Mouse (Mus musculus) liver, embryonic 12.5 days (tissue): ENCODE measurements around the gene A230050P20Rik. TPM values are rescaled to one million over a fixed set of nuclear protein-coding genes. Genes with fewer than 3 reads are reported as not detected.

Source experiments
- ATAC-seq: fragments of 200-750 bp; cut with Nextera tagmentation; 2 replicates; pipeline ENCODE4 v1.8.0; 2017; ENCODE audit warnings: moderate number of reproducible peaks, mild to moderate bottlenecking, moderate library complexity
- H3K27ac ChIP-seq: fragments of 300-500 bp; sonication (generic); 2 replicates; pipeline ENCODE4 v1.5.1; 2016; ENCODE audit warnings: mild to moderate bottlenecking
- H3K27me3 ChIP-seq: fragments of 300-500 bp; sonication (generic); replicated peaks from 2 replicates; pipeline ENCODE4 v1.6.1; 2016; ENCODE audit warnings: mild to moderate bottlenecking, moderate library complexity
- H3K36me3 ChIP-seq: fragments of 300-500 bp; sonication (generic); 2 replicates; pipeline ENCODE4 v1.6.1; 2016; ENCODE audit warnings: mild to moderate bottlenecking, moderate library complexity
- H3K4me1 ChIP-seq: fragments of 300-500 bp; sonication (generic); 2 replicates; pipeline ENCODE4 v1.6.1; 2016
- H3K4me2 ChIP-seq: fragments of 300-500 bp; sonication (generic); 2 replicates; pipeline ENCODE4 v1.6.1; 2016; ENCODE audit warnings: mild to moderate bottlenecking, moderate library complexity
- H3K4me3 ChIP-seq: fragments of 300-500 bp; sonication (generic); 2 replicates; pipeline ENCODE4 v1.5.1; 2016; ENCODE audit warnings: mild to moderate bottlenecking, moderate library complexity
- H3K9ac ChIP-seq: fragments of 300-500 bp; sonication (generic); 2 replicates; pipeline ENCODE4 v1.6.1; 2016; ENCODE audit warnings: mild to moderate bottlenecking, moderate library complexity
- H3K9me3 ChIP-seq: fragments of 300-500 bp; sonication (generic); replicated peaks from 2 replicates; pipeline ENCODE4 v1.6.1; 2016; ENCODE audit warnings: mild to moderate bottlenecking, moderate library complexity
- WGBS: fragments of 180-500 bp; shearing (Covaris S2); methylation state at CpG from one replicate; pipeline ENCODE4 v1.1.7; 2016; ENCODE audit not compliant: insufficient replicate concordance; 5-methylcytosine and 5-hydroxymethylcytosine counted together
- polyA plus RNA-seq: library from polyadenylated mRNA; unstranded; fragments of >200 nt; fragmentation: Nextera tagmentation; extraction: Ambion mirVana; gene quantifications from 2 replicates; pipeline ENCODE4 v1.2.1, GENCODE M21; 2016

Gene A230050P20Rik
- polyA plus RNA-seq, 1 experiment from 2014 or later: 7.9 TPM

DNA sequence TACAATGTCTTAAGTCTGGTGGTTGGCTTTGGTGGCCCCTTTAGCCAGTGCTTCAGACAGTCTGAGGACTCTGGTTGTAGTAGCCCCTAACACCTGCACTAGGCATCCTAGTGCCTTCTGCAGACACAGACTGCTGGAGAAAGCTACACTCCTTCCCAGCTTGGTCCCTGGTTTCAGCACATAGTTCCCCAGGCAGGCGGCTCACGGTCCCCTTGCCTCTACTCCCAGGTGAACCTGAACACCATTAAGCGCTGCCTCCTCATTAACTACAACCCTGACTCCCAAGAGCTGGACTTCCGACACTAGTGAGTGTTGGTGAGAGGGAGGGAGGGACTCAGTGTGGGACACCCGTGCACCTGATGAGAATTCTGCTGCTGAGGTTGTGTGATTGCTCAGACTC lies 22.0 kb downstream of the A230050P20Rik start:
- peak overlapping the region; percentile 91 for H3K4me3 ChIP-seq
- H3K4me2 ChIP-seq: peak overlapping the region; percentile 87
- peaks cover 54% of the 10 kb centered on the region for H3K4me1 ChIP-seq
- 86% methylated on average over 5 of the region's 5 CpGs for WGBS
- H3K36me3 ChIP-seq: peaks cover 63% of the 10 kb centered on the region
- no peak for ATAC-seq
- H3K9me3 ChIP-seq: no peaks in the 10 kb centered on the region
- no peaks in the 10 kb centered on the region for H3K27me3 ChIP-seq
- peak overlapping the region; percentile 89 for H3K9ac ChIP-seq
- H3K27ac ChIP-seq: peak overlapping the region; percentile 89

- WGBS: 72% methylated on average over 26 of the region's 26 CpGs
- peaks cover 66% of the 10 kb centered on the region for H3K4me1 ChIP-seq
- no peak overlapping the region for H3K4me3 ChIP-seq
- H3K27me3 ChIP-seq: no peaks in the 10 kb centered on the region
- peaks cover 74% of the 10 kb centered on the region for H3K36me3 ChIP-seq
- ATAC-seq: no peak
- H3K9ac ChIP-seq: no peak overlapping the region
- no peaks in the 10 kb centered on the region for H3K9me3 ChIP-seq
- H3K4me2 ChIP-seq: no peak overlapping the region; the same call in 1 of the 2 replicates
- peak overlapping the region; percentile 89 for H3K27ac ChIP-seq
These were observed 23.1 kb downstream of the A230050P20Rik start for GRCm38 (mm10) chr9:20891339-20892103.

DNA sequence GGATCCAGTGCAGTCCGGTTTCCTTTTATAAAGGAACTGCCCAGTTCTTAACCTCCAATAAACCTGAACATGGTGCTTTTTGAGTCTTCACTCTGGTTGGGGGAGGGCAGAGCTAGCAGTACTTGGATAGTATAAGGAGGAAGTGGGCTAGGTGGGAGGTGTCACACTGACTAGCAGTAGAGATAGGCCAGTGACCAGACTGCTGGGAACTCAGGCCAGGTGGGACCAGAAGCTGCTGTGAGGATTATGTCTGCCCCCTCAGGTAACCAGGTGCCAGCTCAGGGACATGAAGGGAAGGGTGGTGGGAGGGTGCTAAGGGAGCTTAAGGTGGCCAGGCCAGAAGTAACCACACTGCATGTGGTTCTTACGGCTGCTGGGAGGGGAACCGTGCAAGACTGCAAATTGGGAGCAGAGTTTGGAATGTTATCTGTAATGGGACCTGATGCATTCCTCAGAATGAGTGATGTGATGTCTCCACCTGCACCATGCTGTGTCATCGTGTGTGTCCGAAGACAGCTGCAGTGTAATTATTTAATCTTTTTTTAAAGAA lies 23.7 kb downstream of the A230050P20Rik start:
- no peak overlapping the region for H3K4me3 ChIP-seq
- peak overlapping the region; percentile 89 for H3K27ac ChIP-seq
- no peak overlapping the region for H3K4me2 ChIP-seq
- ATAC-seq: no peak
- H3K9me3 ChIP-seq: no peaks in the 10 kb centered on the region
- no peaks in the 10 kb centered on the region for H3K27me3 ChIP-seq
- WGBS: 54% methylated on average over 5 of the region's 5 CpGs
- peaks cover 80% of the 10 kb centered on the region for H3K36me3 ChIP-seq
- no peak overlapping the region for H3K9ac ChIP-seq
- peaks cover 71% of the 10 kb centered on the region for H3K4me1 ChIP-seq

DNA sequence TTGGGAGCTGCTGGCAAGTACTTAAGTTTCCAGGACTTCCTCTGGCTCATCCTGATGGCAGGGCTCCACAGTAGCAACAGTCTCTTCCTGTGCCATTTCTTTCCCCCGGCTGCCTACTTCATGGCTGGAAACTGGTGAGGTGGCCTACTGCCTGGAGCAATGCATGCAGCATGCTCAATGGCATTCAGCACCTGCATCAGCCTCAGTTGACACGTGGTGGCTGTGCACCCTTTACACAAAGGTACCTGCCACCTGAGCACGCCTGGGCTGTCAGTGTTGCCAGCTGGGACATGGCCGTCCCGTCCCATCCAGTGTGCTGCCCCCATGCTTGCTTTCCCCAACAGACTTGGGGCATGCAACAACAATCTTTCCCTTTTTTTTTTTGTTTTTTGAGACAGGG lies 24.6 kb downstream of the A230050P20Rik start:
- Histone ChIP-seq H3K27ac (peak overlapping the region; percentile 59; the same call in 1 of the 2 replicates), H3K4me1 (peaks cover 76% of the 10 kb centered on the region), H3K9me3 (no peaks in the 10 kb centered on the region), H3K4me2 (no peak overlapping the region), H3K9ac (no peak overlapping the region), H3K36me3 (peaks cover 84% of the 10 kb centered on the region), H3K27me3 (no peaks in the 10 kb centered on the region), H3K4me3 (no peak overlapping the region)
- WGBS: 50% methylated on average over 5 of the region's 5 CpGs
- ATAC-seq: no peak

DNA sequence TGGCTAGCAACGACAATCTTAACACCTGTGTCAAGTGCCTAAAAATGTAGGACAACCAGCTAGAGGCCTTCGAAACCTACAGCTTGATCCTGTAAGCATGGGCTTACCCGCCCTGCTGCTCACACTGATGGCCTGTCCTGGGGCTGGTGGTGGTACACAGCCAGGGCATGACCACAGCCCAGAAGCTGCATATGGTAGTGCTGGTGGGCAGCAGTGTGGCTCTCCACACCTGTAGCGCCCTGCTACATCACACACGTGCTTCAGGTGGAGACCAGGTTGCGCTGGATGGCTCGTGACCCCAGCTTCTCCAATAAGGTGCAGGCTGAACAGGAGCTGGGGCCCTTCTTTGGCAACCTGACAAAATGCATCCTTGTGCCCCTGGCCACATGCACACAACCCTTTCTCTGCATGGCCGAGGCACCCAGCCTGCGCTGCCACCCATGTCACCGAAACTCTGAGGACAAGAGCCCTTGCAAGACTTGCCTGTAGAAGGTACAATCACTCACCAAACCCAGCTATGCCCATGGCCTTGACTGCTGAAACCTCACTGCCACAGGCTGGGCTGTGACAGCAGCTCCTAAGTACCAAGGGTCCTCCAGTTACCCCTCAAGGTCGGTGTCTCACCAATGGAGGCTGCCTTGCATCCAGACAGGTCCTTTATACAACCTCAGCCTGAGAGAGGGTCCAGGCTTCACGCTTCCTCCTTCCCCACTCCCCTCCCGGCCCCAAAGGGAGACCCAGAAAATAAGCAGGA lies 25.3 kb downstream of the A230050P20Rik start:
- Histone ChIP-seq H3K27me3 (no peaks in the 10 kb centered on the region), H3K27ac (peak overlapping the region; percentile 59), H3K4me1 (peaks cover 74% of the 10 kb centered on the region), H3K4me3 (no peak overlapping the region), H3K4me2 (no peak overlapping the region), H3K36me3 (peaks cover 84% of the 10 kb centered on the region), H3K9ac (no peak overlapping the region), H3K9me3 (no peaks in the 10 kb centered on the region)
- no peak for ATAC-seq
- WGBS: 75% methylated on average over 13 of the region's 13 CpGs

DNA sequence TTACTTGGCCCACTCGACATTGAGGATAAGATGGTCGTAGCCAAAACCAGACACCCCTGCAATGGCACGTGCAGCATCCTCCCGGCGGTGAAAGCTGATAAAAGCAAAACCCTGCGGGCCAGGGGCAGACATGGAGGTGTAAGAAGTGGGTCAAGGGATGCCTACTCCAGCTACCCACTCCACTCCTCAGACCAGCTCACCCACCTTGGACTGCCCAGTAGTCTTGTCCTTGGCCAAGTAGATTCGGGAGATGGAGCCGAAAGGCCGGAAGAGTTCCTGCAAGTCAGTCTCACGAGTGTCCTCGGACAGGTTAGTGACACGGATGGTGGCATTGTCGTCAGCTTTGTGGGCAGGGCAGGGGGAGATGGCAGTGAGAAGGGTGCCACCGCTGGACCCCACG lies 26.2 kb downstream of the A230050P20Rik start:
- 78% methylated on average over 15 of the region's 15 CpGs for WGBS
- H3K27ac ChIP-seq: no peak overlapping the region; the same call in 1 of the 2 replicates
- ATAC-seq: no peak

GRCm38 (mm10) chr9:20895382-20895781 lies 26.9 kb downstream of the A230050P20Rik start:
- peak overlapping the region; percentile 3; the same call in 1 of the 2 replicates for H3K4me2 ChIP-seq
- ATAC-seq: no peak
- no peaks in the 10 kb centered on the region for H3K27me3 ChIP-seq
- 0 out of 2 replicates have a peak overlapping the region, but pooled peaks have one; percentile 22 for H3K9ac ChIP-seq
- no peaks in the 10 kb centered on the region for H3K9me3 ChIP-seq
- no peak overlapping the region for H3K4me3 ChIP-seq
- H3K27ac ChIP-seq: no peak overlapping the region
- 88% methylated on average over 9 of the region's 9 CpGs for WGBS
- H3K4me1 ChIP-seq: peaks cover 64% of the 10 kb centered on the region
- peaks cover 72% of the 10 kb centered on the region for H3K36me3 ChIP-seq

More for the DNA sequence above, 26.2 kb downstream of the A230050P20Rik start:
- Histone ChIP-seq H3K27me3 (no peaks in the 10 kb centered on the region), H3K4me1 (peaks cover 71% of the 10 kb centered on the region), H3K4me3 (no peak overlapping the region), H3K9ac (no peak overlapping the region), H3K36me3 (peaks cover 80% of the 10 kb centered on the region), H3K9me3 (no peaks in the 10 kb centered on the region), H3K4me2 (no peak overlapping the region)

- Histone ChIP-seq H3K4me1 (peaks cover 64% of the 10 kb centered on the region), H3K4me3 (peak overlapping the region; percentile 89), H3K36me3 (peaks cover 47% of the 10 kb centered on the region), H3K9ac (peak overlapping the region; percentile 94), H3K27ac (peak overlapping the region; percentile 82), H3K9me3 (no peaks in the 10 kb centered on the region), H3K27me3 (no peaks in the 10 kb centered on the region), H3K4me2 (peak overlapping the region; percentile 88)
- peak; percentile 70 for ATAC-seq
- WGBS: 2% methylated on average over 31 of the region's 39 CpGs
These were observed 29.5 kb downstream of the A230050P20Rik start for GRCm38 (mm10) chr9:20897736-20898510.

- no peaks in the 10 kb centered on the region for H3K9me3 ChIP-seq
- H3K36me3 ChIP-seq: peaks cover 42% of the 10 kb centered on the region
- peak within 1 kb of the TSS; percentile 82 for H3K27ac ChIP-seq
- peak within 1 kb of the TSS; percentile 88 for H3K4me2 ChIP-seq
- H3K4me1 ChIP-seq: peaks cover 65% of the 10 kb centered on the region
- 4% methylated on average over 34 of the region's 34 CpGs for WGBS
- H3K4me3 ChIP-seq: peak within 1 kb of the TSS; percentile 89
- no peaks in the 10 kb centered on the region for H3K27me3 ChIP-seq
- H3K9ac ChIP-seq: peak within 1 kb of the TSS; percentile 94
- ATAC-seq: peak; percentile 79
These were observed 30.1 kb downstream of the A230050P20Rik start, which contains the start of gene Eif3g for GRCm38 (mm10) chr9:20898511-20899073. Gene Eif3g (minus strand): TSS chr9:20898623.

DNA sequence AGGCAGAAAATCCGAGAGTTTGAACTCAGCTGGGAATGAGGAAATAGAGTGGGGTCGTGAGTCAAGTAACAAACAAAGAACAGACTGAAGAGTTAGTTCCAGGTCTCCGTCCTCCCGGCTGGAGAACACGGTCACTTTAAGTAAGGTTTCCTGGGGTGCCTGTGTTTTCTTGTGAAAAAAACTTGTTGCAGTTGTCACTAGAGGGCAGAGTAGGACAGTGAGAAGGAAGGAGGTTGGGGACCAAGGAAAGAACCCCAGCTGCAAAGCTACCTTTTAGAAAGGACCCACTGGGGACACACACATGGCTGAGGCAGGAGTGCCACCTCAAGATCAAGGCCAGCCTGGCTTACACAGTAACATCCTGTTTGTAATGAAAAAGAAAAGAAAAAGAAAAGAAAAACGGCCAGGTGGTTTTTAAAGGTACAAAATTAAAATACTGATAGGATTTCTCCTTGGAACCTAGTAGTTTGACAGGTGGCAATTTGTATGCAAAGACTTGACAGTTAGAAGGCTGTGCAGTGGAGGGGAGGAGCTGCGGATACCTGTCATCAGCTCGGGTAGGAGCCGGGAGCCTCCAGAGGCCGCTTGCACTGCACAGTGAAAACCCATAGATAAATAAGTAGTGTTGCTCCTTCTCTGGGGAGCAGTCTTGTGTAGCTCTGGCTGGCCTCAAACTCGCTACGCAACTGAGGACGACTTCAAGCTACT lies 33.2 kb downstream of the A230050P20Rik start:
- 6% methylated on average over 13 of the region's 13 CpGs for WGBS
- peak; percentile 71 for ATAC-seq
- peaks cover 38% of the 10 kb centered on the region for H3K4me1 ChIP-seq
- peak overlapping the region; percentile 48; the same call in 1 of the 2 replicates for H3K9ac ChIP-seq
- H3K27me3 ChIP-seq: no peaks in the 10 kb centered on the region
- H3K4me3 ChIP-seq: peak overlapping the region; percentile 11; the same call in 1 of the 2 replicates
- H3K9me3 ChIP-seq: no peaks in the 10 kb centered on the region
- peaks cover 42% of the 10 kb centered on the region for H3K36me3 ChIP-seq
- H3K27ac ChIP-seq: peak overlapping the region; percentile 78
- peak overlapping the region; percentile 57 for H3K4me2 ChIP-seq
